Mouse (Mus musculus): ENCODE data around the gene Cdh22.

DNA sequence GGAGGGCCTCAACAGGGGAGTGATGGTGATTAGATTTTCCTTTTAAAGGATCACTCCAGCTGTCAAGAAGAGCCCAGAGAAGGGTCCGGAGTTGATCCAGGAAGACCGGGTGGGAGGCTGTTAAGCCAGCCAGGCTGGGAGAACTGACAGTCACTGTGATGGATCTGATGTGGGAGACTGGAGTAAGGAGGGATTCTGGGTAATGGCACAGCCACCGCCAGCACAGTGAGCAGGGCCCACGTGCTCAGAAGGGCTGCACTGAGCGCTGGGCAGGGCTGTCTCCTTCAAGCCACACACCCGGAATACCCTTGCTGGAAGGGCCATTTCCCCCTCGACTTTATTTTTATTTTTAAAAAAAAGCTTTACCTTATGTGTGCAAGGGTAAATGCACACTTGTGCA is 29.7 kb downstream of the Cdh22 start:
- TF ChIP-seq CTCF (IDR thresholded peaks at IDR 0.05; ENCODE audit: low read depth) = no peak
- no peak for TF ChIP-seq EP300 (optimal IDR thresholded peaks at IDR 0.05)
